Mouse (Mus musculus) c-Kit-positive CD71-negative TER-119-negative erythroid progenitor cells, embryonic 14.5 days (primary cell): ENCODE results near the gene Cpsf2.
A peak's percentile ranks its signal among the peaks of the same experiment; 100 is the strongest.
"Not testable (repeated sequence)": the region's sequence is repeated elsewhere in the genome, so short reads cannot be mapped to it uniquely, and the experiment has no call there.

Experiments used
- DNase-seq: peaks from one replicate; pipeline ENCODE4 v3.0.0-alpha.2; 2013; ENCODE audit warnings: low read depth

Cpsf2 gene

GRCm38 (mm10) chr12:101975601-101976571, at the start of gene Cpsf2:
Gene Cpsf2, plus strand, starts transcription at chr12:101975988.
- peak; percentile 60 for DNase-seq

GRCm38 (mm10) chr12:101928423-101928822, 47.4 kb upstream of the Cpsf2 start:
- DNase-seq: no peak

DNA sequence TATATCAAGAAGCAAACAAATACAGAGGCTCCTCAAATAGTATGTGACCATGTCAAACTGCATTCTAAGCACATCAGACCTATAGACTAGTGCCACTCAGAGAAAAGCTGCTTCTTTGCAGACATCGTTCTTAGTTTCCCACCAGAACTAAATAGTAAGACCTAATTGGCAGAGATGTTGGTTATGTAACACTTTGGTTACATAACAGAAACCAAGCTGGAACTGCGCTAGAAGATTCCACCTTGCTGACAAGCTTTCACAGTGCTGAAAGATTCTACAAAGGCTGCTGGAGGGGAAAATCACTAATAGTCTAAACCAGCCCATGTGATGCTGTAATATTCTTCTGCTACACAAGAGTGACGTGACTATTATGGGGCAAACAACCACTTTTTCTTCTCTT, 40.6 kb upstream of the Cpsf2 start:
- DNase-seq: no peak

DNA sequence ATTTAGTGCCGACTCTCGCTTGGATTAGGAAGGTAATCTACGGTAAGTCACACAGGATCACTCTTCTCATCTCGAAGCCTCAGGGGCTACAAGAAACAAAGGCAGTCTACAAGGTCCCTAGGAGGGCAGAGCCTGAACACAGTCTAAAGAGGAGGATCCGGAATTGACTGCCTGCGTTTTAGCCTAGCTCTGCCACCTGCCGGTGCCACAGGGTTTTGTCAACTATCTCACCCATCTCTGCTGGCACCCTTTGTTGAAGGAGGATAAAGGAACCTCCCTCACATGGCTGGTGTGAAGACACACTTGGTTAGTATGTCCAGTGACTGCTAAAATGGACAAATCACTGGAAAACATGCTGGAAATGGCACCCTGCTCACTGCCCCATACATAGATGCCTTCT, 38.2 kb upstream of the Cpsf2 start:
- no peak for DNase-seq

- no peak for DNase-seq
These were observed 27.8 kb upstream of the Cpsf2 start for GRCm38 (mm10) chr12:101947986-101948385.

DNA sequence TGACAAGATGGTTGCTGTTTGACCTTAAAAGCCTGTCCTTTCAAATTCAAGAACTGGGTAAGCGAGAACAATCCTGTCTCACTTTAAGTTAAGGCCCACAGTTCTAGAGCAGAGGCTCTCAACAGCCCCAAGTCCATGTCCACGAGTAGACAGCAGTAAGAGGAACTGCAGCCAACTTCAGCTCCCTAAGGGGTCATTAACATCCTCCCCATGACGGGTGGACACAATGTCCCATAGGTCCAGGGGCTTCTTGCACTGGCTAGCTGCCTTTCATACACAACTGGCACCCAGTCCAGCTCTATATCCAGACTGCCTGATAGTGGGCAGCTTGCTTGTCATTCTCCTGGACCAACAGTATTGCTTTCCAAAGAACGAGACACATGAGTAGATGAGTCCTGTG, 27.0 kb upstream of the Cpsf2 start:
- no peak for DNase-seq

DNA sequence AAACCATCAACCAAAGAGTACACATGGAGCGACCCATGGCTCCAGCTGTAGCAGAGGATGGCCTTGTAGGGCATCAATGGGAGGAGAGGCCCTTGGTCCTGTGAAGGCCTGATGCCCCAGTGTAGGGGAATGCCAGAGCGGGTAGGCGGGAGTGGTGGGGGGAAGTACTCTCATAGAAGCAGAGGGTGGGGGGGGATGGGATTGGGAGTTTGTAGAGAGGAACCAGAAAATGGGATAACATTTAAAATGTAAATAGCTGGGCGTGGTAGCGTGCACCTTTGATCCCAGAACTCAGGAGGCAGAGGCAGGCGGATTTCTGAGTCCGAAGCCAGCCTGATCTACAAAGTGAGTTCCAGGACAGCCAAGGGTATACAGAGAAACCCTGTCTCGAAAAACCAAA, 20.0 kb upstream of the Cpsf2 start:
- not testable (repeated sequence) for DNase-seq

GRCm38 (mm10) chr12:101957079-101957941, 18.5 kb upstream of the Cpsf2 start:
- DNase-seq: no peak

DNA sequence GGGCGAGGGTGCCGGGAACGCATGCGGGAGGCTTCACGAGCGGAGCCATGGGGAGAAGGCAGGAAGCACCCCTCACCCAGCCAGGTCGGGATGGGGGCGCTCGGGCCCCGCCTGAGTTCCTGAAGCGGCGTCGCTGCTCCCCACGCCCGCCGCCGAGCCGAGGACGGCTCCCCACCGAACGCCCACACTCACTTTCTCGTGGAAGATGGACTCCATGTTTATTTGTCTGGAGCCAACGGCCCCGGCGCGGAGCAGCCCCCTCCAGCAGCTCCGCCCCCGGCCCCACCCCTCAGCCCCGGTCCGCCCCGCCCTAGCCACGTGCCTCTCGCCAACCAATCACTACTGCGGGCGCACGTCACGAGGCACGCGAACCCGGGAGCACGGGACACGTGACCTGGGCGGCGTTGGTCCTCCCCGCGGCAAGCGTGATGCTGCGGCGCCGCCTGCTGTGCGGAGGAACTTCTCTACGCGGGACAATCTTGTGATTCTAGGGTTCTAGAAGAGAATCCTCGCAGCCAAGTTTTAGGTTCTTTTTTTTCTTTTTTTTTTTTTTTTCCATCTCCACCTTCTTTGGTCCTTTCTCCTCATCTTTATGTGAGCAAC, 17.7 kb upstream of the Cpsf2 start, which contains the start of gene Atxn3:
TSS of gene Atxn3 (minus strand) at position 305 of the 603 bp plus-strand sequence.
- peak; percentile 93 for DNase-seq

DNA sequence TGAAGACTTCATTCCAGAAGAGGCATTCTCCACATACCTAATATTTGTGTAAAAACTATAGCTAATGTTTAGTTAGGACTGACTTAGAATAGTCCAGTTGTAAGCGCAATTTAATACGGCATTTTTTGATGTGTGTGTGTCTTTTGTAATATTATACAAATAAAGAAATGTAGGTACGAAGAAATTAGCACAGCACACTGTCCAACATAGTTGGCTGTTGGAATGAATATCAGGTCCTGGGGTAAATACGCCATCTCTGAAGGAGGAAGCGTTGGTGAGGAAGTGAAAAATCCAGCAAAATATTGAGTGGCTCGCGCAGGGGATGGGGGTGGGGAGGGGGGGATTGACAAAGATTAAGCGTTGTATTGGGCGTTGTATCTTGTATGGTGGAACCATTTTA, 17.2 kb upstream of the Cpsf2 start:
- DNase-seq: no peak

DNA sequence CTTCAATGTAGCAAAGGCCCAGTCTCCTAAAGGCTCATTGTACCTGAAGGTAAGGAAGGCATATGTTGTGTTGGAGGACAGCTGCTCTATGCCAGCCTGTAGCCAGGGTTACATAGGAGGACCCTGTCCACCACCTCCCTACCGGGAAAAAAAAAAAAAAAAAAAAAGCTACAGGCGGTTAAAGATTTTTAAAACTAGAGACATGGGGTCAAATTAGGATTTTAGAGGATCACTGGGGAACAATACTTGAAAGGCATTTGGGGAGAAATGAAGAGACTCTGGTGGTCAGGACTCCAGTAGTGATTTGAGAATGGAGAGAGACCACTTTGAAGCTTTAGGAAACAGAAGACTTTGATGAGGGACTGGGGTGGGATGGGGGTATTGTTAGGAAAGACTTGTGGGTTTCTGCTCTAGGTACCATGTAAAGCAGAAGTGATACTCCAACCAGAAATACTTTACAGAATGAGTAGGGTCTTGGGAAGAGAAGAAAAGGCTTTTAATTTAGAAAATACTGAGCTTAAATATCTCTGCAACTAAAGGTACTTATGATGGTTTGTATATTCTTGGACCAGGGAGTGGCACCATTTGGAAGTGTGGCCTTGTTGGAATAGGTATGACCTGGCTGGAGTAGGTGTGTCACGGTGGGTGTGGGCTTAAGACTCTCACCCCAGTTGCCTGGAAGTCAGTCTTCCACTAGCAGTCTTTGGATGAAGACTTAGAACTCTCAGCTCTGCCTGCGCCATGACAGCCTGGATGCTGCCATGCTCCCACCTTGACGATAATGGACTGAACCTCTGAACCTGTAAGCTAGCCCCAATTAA, 16.6 kb upstream of the Cpsf2 start:
- DNase-seq: not testable (repeated sequence)

GRCm38 (mm10) chr12:101971311-101971710, 4.5 kb upstream of the Cpsf2 start:
- no peak for DNase-seq

DNA sequence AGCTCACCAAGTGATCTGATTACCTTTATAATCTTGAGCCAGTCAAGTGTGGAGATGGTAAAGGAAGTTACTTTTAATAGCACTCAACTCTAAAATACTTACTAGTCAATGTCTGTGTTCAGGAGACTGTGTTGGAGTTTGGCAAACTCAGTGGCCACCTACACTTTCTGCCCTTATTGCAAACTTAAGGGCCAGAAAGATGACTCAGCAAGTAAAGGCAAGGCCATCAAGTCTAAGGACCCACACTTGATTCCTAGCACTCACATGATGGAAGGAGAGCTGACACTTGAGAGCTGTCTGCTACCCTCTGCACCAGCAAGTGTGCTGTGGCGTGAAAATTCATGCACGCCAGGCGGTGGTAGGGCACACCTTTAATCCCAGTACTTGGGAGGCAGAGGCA, 3.6 kb upstream of the Cpsf2 start:
- DNase-seq: no peak

DNA sequence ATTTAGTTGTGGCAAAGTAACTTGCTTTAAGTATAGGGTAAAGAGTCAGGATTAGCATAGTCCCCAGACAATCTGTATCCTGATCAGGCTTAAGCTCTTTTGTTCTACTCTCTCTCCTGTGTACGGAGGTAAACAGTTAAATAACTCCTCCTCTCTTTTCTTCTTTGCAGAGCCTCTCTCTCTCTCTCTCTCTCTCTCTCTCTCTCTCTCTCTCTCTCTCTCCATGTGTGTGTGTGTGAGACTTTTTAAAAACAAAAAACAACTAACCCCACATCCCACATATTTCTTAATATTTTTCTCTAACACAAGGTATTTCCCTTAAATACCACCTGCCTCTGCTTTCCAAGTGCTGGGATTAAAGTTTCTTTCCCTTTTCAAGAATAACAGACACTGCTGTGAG, 1.2 kb upstream of the Cpsf2 start:
- DNase-seq: no peak

DNA sequence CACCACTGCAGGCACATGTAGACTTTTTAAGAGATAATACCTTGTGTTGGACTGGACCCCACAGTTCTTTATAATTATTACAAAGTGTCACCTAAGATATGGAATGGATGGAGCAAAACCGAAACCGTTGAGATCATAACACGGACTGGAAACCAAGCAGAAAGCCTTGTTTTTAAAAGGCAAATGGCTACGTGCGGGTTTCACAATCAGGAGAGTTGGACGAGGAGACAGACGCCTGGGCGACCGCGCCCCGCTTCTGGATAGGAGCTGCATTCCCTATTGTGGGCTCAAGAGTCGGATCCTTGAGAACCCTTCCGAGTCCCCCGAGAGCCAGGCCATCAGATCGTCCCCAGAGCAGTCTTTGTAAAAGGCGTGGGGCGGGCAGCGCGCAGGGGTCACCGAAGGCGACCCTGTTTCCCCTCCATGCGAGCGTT, 604 bp upstream of the Cpsf2 start:
- DNase-seq: no peak

DNA sequence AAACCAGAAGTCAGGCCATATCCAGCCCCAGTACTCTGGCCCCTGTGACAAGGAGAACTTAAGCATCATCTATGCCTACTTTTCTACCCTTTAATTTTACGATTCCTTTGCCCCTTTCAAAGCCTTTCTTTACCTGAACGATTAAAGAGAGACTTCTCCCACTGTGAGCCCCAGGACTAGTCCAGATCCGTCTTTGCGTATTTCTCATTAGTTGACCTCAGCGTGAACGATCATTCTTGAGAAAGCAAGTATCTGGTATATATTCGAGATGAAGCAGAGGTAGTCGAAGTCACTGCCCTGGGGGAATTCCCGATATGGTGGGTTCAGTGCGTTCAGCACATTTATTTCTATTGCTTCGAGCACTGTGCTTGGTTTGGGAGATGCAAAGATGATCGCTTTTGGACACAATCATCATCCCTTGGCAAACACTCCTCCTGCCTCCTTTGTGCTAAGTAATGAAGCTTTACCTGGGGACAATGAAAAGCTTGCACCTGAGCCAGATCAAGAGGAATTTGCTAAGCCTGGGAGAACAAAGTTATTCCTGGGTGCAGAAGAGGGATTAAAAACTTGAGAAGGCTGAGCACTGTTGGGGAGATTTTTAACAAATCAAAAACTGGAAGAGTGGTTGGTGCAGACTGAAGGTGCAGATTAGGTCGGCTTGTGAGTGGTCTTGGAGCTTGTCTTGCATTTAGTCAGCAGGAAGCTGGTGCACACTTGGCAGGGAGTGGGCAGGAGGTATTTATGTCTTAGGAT, 1.0 kb downstream of the Cpsf2 start:
- DNase-seq: no peak

- no peak for DNase-seq
These were observed 1.7 kb downstream of the Cpsf2 start for GRCm38 (mm10) chr12:101977404-101977915.

DNA sequence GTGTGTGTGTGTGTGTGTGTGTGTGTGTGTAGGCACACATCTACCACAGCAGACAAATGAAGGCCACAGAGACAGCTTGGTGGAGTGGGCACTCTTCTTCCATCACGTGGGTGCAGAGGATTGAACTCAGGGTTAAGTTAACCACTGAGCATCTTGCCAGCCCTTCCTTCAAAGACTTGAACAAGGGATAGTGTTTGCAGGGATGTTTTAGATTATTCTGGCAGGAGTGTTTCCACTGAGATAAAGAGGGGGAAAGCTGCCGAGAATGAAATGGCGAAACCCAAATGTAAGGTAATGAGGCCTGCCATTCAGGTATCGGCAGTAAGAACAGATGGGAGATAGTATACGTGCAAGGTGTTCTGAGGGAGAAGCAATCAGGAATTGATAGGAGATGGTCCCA, 2.4 kb downstream of the Cpsf2 start:
- DNase-seq: no peak

DNA sequence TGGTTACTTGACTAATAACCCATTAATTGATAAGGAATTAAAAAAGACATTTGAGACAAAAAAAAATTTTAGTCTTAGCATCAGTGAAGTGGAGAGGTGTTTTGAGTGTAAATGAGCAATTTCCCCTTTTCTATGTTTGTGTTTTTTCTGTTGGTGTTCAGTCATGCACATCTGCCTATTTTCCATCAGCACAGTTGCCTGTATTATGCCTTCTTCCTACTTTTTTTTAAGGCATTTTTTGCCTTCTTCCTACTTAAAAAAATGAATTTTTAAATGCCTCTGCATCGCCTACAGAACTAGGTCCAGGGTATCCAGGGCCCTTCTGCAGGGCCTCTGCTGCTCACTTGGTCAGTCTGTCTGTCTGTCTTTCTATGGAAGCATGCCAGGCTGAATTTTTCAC, 2.8 kb downstream of the Cpsf2 start:
- no peak for DNase-seq

DNA sequence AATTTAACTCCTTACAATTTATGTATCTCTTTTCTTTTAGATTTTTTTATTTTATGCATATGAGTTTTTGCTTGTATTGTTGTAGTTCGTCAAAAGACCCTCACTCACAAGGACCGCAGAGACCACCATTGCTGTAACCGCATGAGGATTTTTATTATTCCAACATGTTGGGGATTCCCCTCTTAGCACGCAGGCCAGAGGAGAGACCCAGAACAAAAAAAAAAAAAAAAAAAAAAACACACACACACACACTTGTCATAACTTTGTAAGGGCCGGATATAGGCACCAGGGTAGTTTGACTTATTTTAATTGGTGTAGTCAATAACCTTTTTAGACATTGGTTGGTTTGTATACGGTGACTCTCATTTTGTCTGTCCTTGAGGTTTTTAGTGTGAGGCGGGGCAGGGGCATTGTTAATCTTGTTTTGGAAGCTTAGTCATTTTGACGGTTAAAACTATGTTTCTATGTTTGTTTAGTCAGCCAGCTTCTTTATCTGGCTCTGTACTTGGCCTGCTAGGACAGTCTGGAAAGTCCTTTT, 3.5 kb downstream of the Cpsf2 start:
- no peak for DNase-seq
